Mouse (Mus musculus) layer of hippocampus, adult 9-10 months (tissue): Measurements from ENCODE around the gene Hectd3.

ENCODE experiments used
- DNase-seq: peaks from one replicate; pipeline ENCODE4 v3.0.0; 2022; ENCODE audit warnings: low spot score

Hectd3 gene

DNA sequence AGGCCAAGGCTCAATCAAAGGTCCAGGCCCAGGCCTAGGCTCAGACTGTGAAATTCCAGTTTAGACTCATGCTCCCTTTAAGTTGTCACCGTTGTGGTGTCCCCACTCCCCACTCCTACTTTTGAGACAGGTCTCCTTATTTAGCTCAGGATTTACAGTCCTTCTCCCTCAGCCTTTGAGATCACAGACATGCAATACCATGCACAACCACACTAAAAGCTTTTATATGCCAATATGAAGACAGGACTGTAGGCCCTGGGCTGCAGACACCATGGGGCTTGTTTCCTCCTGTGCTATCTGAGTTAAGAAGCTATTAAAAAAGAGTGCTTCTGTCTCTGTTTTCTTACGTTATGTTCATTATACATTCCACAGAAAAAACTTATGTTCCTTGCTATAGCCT, 22.6 kb downstream of the Hectd3 start:
- DNase-seq: no peak

DNA sequence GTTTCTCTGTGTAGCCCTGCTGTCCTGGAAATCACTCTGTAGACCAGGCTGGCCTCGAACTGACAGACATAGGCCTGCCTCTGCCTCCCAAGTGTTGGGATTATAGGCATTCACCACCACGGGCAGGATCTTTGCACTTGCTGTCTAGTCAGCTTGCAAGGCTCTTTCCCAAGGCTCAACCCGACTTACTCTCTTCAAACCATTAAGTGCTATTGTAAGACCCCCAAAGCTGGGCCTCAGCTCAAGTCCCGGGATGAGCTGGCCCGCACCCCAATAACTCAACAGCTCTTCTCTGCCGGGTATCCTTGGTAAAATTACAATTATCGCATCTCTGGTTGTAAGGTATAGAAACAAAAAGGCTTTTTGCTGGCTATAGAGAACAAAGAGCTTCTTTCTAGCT, 23.2 kb downstream of the Hectd3 start:
- DNase-seq: no peak

GRCm38 (mm10) chr4:117019206-117020134, 24.4 kb downstream of the Hectd3 start, which contains the start of gene Eif2b3:
TSS of gene Eif2b3 (plus strand) at chr4:117019402.
- DNase-seq: peak; percentile 72

DNA sequence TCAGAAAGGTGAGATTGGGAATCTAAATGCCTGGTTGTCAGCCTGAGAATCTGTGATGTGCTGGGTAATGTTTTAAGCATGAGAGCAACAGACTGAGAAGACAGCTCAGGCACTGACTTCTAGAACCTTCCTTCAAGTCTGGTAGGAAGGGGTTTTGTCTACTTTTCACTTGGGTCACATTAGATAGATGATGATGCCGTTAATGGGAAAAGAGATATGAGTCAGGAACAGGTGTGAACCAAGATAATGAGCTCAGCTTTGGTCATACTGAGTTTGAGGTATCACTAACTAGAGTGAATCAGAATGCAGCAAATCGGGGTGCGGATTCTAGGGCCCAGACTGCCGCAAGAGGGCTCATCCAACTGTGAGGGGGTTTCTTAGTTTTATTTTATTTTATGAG, 28.4 kb downstream of the Hectd3 start:
- DNase-seq: no peak

DNA sequence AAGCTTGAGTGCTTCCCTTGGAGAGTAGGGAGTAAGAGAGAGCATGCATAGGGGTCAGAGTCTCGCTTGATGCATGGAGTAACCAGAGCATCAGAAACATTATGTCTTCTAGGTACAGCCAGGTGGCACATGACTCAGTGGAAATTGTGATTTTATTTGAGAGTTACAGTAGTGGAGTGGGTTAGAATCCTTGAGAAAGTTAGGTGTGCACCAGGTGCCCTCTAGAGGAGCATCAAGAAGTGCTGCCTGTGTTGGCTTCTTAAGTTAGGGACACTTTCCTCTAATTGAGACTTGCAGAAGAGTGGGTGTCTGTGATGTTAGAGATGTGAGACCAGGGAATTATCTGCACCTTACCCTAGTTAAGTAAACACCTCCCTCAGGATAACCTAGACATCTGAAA, 36.0 kb downstream of the Hectd3 start:
- no peak for DNase-seq

GRCm38 (mm10) chr4:117039925-117040687, 45.0 kb downstream of the Hectd3 start:
- peak; percentile 77 for DNase-seq

GRCm38 (mm10) chr4:117040791-117041190, 45.7 kb downstream of the Hectd3 start:
- DNase-seq: no peak

DNA sequence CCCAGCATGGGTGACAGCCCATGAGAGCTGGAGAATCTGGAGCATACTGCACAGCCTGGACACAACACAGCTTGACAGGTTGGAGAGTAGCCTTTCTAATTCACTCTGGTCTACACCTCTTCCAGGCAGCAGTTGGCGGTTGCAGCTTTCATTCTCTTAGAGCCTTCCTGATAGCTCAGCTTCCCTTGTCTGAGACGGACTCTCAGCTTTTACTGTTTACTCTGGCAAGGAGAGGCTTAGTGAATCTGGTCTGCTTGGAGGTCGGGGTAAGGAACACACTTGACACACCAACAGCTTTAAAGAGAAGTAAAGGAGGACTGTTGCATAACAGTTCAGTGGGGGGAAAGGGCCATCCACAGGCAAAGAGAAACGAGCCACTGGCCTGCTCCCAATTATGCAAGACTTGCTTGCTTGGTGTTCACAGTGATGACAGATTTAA, 46.2 kb downstream of the Hectd3 start:
- DNase-seq: no peak

DNA sequence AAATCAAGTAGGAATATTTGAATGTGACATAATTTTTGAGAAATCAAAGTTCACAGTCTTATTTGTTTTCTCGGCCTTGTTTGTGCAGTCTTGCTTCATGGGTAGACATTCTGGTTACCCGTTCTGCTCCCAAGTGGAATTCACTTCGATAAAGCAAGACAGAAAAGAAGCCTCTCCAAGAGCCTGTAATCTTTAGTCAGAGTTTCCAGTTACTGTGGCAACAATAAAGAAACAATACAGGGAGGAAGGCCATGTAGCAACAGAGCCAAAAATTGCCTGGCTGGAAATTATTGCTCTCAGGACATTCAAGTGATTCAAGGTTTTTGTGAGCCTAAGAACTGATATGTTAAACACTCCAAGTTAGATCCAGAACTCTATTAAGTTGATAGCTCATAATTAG, 53.7 kb downstream of the Hectd3 start:
- no peak for DNase-seq

DNA sequence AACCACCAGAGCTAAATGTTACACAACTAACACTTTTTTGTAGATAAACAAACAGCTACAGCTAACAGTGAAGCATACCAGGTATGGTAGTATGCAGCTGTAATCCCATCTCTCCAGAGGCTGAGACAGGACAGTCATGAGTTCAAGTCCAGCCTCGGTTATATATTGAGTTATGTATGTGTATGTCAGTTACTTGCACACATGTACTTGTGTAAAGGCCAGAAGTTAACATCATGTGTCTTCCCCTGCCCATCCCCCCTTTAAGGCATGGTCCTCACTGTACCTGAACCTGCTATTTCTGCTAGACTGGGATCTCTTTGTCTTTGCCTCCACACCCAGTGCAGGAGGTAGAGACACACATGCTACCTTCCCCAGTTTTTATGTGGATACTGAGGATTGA, 54.4 kb downstream of the Hectd3 start:
- no peak for DNase-seq

- DNase-seq: no peak
These were observed 57.5 kb downstream of the Hectd3 start for GRCm38 (mm10) chr4:117052626-117053025.

DNA sequence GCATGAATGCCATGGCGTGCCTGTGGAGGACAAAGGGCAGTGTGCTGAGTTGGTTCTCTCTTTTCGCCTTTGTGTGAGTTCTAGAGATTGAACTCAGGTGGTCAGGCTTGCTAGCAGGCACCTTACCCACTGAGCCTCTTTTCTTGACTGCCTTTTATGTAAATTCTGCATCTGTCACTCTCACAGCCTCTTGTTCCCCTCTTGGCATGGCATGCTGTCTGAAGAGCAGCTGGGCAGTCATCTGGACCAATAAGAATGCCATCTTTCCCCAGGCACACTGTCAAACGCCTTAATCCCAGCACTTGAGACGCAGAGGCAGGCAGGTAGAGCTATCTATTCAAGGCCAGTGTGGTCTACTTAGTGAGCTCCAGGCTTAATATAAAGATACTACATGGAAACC, 58.8 kb downstream of the Hectd3 start:
- DNase-seq: no peak
